ENCODE assay signal across 8 mouse cellular contexts in genomic region chr7:141131904-141132755, GRCm38 (mm10). TPM values are rescaled to one million over a fixed set of nuclear protein-coding genes. Genes with fewer than 3 reads are reported as not detected.
DNase-seq lines count a peak whose midpoint lies in the region; ATAC-seq and TF ChIP-seq lines count a peak whose summit lies in the region.

No protein-coding gene starts in this region.

- H3K27ac ChIP-seq in heart, embryonic 15.5 days: no peak overlapping the region
- H3K27ac ChIP-seq in embryonic facial prominence, embryonic 14.5 days (replicated peaks; ENCODE audit: low read depth, low read length): no peak overlapping the region
- H3K27ac ChIP-seq in kidney, embryonic 16.5 days (ENCODE audit: low read length): no peak overlapping the region
- H3K27ac ChIP-seq in midbrain, postnatal 0 days (ENCODE audit: low read depth, low read length): no peak overlapping the region

- no peak for ATAC-seq in heart, embryonic 15.5 days (replicated peaks; ENCODE audit: insufficient number of reproducible peaks, insufficient read depth, low FRiP score, low read depth)
- ATAC-seq in embryonic facial prominence, embryonic 14.5 days (ENCODE audit: low read depth): no peak
- 0 out of 2 replicates have a peak, but pooled peaks have one; percentile 1 for ATAC-seq in kidney, embryonic 16.5 days (ENCODE audit: low FRiP score, low TSS enrichment)
- ATAC-seq in midbrain, postnatal 0 days (ENCODE audit: low FRiP score): no peak

- intact Hi-C loops in left cerebral cortex, postnatal 10 days (cut with DNase I): loop anchor here (5.0 kb wide), 1 partner anchor 40 kb away; the partner anchor contains the start of gene Rnh1

- peak overlapping the region; percentile 91 for H3K9ac ChIP-seq in heart, embryonic 15.5 days
- peak overlapping the region; percentile 95 for H3K9ac ChIP-seq in embryonic facial prominence, embryonic 14.5 days (ENCODE audit: low read depth, low read length)
- H3K9ac ChIP-seq in kidney, embryonic 16.5 days (replicated peaks; ENCODE audit: low read length): peak overlapping the region; percentile 87
- H3K9ac ChIP-seq in midbrain, postnatal 0 days (replicated peaks; ENCODE audit: low read length, poor library complexity, severe bottlenecking): peak overlapping the region; percentile 84

- H3K9me3 ChIP-seq in heart, embryonic 15.5 days (replicated peaks): no peaks in the 10 kb centered on the region
- H3K9me3 ChIP-seq in embryonic facial prominence, embryonic 14.5 days (ENCODE audit: control insufficient read depth, low read length): no peaks in the 10 kb centered on the region
- no peaks in the 10 kb centered on the region for H3K9me3 ChIP-seq in kidney, embryonic 16.5 days (ENCODE audit: low read length)
- H3K9me3 ChIP-seq in midbrain, postnatal 0 days (ENCODE audit: low read length): no peaks in the 10 kb centered on the region

- no peak for TF ChIP-seq CTCF in midbrain, postnatal 0 days (IDR thresholded peaks at IDR 0.05)

- H3K36me3 ChIP-seq in heart, embryonic 15.5 days: peaks cover 20% of the 10 kb centered on the region
- H3K36me3 ChIP-seq in embryonic facial prominence, embryonic 14.5 days (ENCODE audit: control insufficient read depth, insufficient read depth, low read length): peaks cover 24% of the 10 kb centered on the region
- peaks cover 19% of the 10 kb centered on the region for H3K36me3 ChIP-seq in kidney, embryonic 16.5 days (ENCODE audit: insufficient read depth, low read length)
- H3K36me3 ChIP-seq in midbrain, postnatal 0 days (ENCODE audit: insufficient read depth, low read length): peaks cover 20% of the 10 kb centered on the region

- no peaks in the 10 kb centered on the region for H3K27me3 ChIP-seq in heart, embryonic 15.5 days
- H3K27me3 ChIP-seq in embryonic facial prominence, embryonic 14.5 days (replicated peaks; ENCODE audit: control insufficient read depth, insufficient read depth, low read length): no peaks in the 10 kb centered on the region
- no peaks in the 10 kb centered on the region for H3K27me3 ChIP-seq in kidney, embryonic 16.5 days (ENCODE audit: insufficient read depth, low read length)
- no peaks in the 10 kb centered on the region for H3K27me3 ChIP-seq in midbrain, postnatal 0 days (ENCODE audit: insufficient read depth, low read length)

- peak overlapping the region; percentile 83 for H3K4me2 ChIP-seq in heart, embryonic 15.5 days
- peak overlapping the region; percentile 85 for H3K4me2 ChIP-seq in embryonic facial prominence, embryonic 14.5 days (ENCODE audit: low read depth, low read length)
- peak overlapping the region; percentile 85 for H3K4me2 ChIP-seq in kidney, embryonic 16.5 days (replicated peaks; ENCODE audit: low read depth, low read length)
- H3K4me2 ChIP-seq in midbrain, postnatal 0 days (ENCODE audit: low read depth, low read length, poor library complexity, severe bottlenecking): peak overlapping the region; percentile 89

- no peak for DNase-seq in heart, adult 11 months
- no peak for DNase-seq in embryonic facial prominence, embryonic 14.5 days (ENCODE audit: low spot score)
- no peak for DNase-seq in midbrain, postnatal 0 days (ENCODE audit: low spot score)
- no peak for DNase-seq in frontal cortex, postnatal 36 days (ENCODE audit: low spot score in 2 of 2)
- DNase-seq in left cerebral cortex, postnatal 10 days (ENCODE audit: extremely low spot score in 1 of 2, low spot score in 2 of 2): no peak
- DNase-seq in urinary bladder, postnatal 10 days (ENCODE audit: low spot score): no peak

- 54% methylated on average over 12 of the region's 12 CpGs for WGBS in heart, embryonic 15.5 days
- 59% methylated on average over 12 of the region's 12 CpGs for WGBS in embryonic facial prominence, embryonic 14.5 days
- 52% methylated on average over 12 of the region's 12 CpGs for WGBS in kidney, embryonic 16.5 days
- WGBS in midbrain, postnatal 0 days: 63% methylated on average over 12 of the region's 12 CpGs

- peaks cover 16% of the 10 kb centered on the region for H3K4me1 ChIP-seq in heart, embryonic 15.5 days (replicated peaks)
- H3K4me1 ChIP-seq in embryonic facial prominence, embryonic 14.5 days (ENCODE audit: control insufficient read depth, insufficient read depth, low read length): peaks cover 9% of the 10 kb centered on the region
- H3K4me1 ChIP-seq in kidney, embryonic 16.5 days (ENCODE audit: insufficient read depth, low read length): peaks cover 14% of the 10 kb centered on the region
- peaks cover 6% of the 10 kb centered on the region; the same call in 1 of the 2 replicates for H3K4me1 ChIP-seq in midbrain, postnatal 0 days (ENCODE audit: insufficient read depth, low read length)

- H3K4me3 ChIP-seq in heart, embryonic 15.5 days: peak overlapping the region; percentile 82
- H3K4me3 ChIP-seq in embryonic facial prominence, embryonic 14.5 days (ENCODE audit: low read depth, low read length): peak overlapping the region; percentile 91
- H3K4me3 ChIP-seq in kidney, embryonic 16.5 days (ENCODE audit: low read length): peak overlapping the region; percentile 76
- peak overlapping the region; percentile 88 for H3K4me3 ChIP-seq in midbrain, postnatal 0 days (ENCODE audit: low read depth, low read length)

RNA-seq across cellular contexts. Expression of gene Ptdss2, which starts 9.9 kb away (rescaled TPM):
- polyA plus RNA-seq in heart, embryonic 15.5 days (2015; fragmentation: Nextera tagmentation; extraction: Ambion mirVana): 51.9 and 56.5 TPM in 2 replicates
- 64.5 and 74.8 TPM in 2 replicates for polyA plus RNA-seq in embryonic facial prominence, embryonic 14.5 days (2014; fragmentation: Nextera tagmentation; extraction: Ambion mirVana)
- 85.5 and 86.7 TPM in 2 replicates for polyA plus RNA-seq in kidney, embryonic 16.5 days (2015; fragmentation: Nextera tagmentation; extraction: Ambion mirVana)
- 19.6 and 23.4 TPM in 2 replicates for total RNA-seq in midbrain, postnatal 0 days (2014; rRNA removed)
- polyA plus RNA-seq in midbrain, postnatal 0 days (2015; fragmentation: Nextera tagmentation; extraction: Ambion mirVana): 90.9 and 91.0 TPM in 2 replicates
- total RNA-seq in left cerebral cortex, postnatal 10 days (2021): 10 to 100 TPM; 48.4 to 54.0 TPM

RNA-seq across cellular contexts. Expression of gene Ano9, which starts 14.5 kb away (rescaled TPM):
- 0.16 and 0.82 TPM in 2 replicates for polyA plus RNA-seq in heart, embryonic 15.5 days (2015; fragmentation: Nextera tagmentation; extraction: Ambion mirVana)
- 3.7 and 5.0 TPM in 2 replicates for polyA plus RNA-seq in embryonic facial prominence, embryonic 14.5 days (2014; fragmentation: Nextera tagmentation; extraction: Ambion mirVana)
- polyA plus RNA-seq in kidney, embryonic 16.5 days (2015; fragmentation: Nextera tagmentation; extraction: Ambion mirVana): 8.0 and 8.6 TPM in 2 replicates
- total RNA-seq in midbrain, postnatal 0 days (2014; rRNA removed): 0.33 and 1.1 TPM in 2 replicates
- polyA plus RNA-seq in midbrain, postnatal 0 days (2015; fragmentation: Nextera tagmentation; extraction: Ambion mirVana): 0.50 and 0.72 TPM in 2 replicates
- total RNA-seq in left cerebral cortex, postnatal 10 days (2021): not detected

RNA-seq across cellular contexts. Expression of gene Sigirr, which starts 31.8 kb away (rescaled TPM):
- 3.6 and 5.6 TPM in 2 replicates for polyA plus RNA-seq in heart, embryonic 15.5 days (2015; fragmentation: Nextera tagmentation; extraction: Ambion mirVana)
- polyA plus RNA-seq in embryonic facial prominence, embryonic 14.5 days (2014; fragmentation: Nextera tagmentation; extraction: Ambion mirVana): 4.0 and 4.4 TPM in 2 replicates
- polyA plus RNA-seq in kidney, embryonic 16.5 days (2015; fragmentation: Nextera tagmentation; extraction: Ambion mirVana): 37.7 and 45.2 TPM in 2 replicates
- 1.1 and 3.9 TPM in 2 replicates for total RNA-seq in midbrain, postnatal 0 days (2014; rRNA removed)
- polyA plus RNA-seq in midbrain, postnatal 0 days (2015; fragmentation: Nextera tagmentation; extraction: Ambion mirVana): 1.8 and 2.0 TPM in 2 replicates
- total RNA-seq in left cerebral cortex, postnatal 10 days (2021): 1 to 10 TPM; 2.3 to 2.8 TPM

RNA-seq across cellular contexts. Expression of gene Rnh1, which starts 40.5 kb away (rescaled TPM):
- 86.6 and 111 TPM in 2 replicates for polyA plus RNA-seq in heart, embryonic 15.5 days (2015; fragmentation: Nextera tagmentation; extraction: Ambion mirVana)
- 160 and 166 TPM in 2 replicates for polyA plus RNA-seq in embryonic facial prominence, embryonic 14.5 days (2014; fragmentation: Nextera tagmentation; extraction: Ambion mirVana)
- polyA plus RNA-seq in kidney, embryonic 16.5 days (2015; fragmentation: Nextera tagmentation; extraction: Ambion mirVana): 141 and 155 TPM in 2 replicates
- total RNA-seq in midbrain, postnatal 0 days (2014; rRNA removed): 39.1 and 47.1 TPM in 2 replicates
- polyA plus RNA-seq in midbrain, postnatal 0 days (2015; fragmentation: Nextera tagmentation; extraction: Ambion mirVana): 44.2 and 46.8 TPM in 2 replicates
- 10 to 100 TPM; 20.8 TPM for total RNA-seq in left cerebral cortex, postnatal 10 days (2021)

RNA-seq across cellular contexts. Expression of gene Pkp3, which starts 54.1 kb away (rescaled TPM):
- 0.97 and 5.9 TPM in 2 replicates for polyA plus RNA-seq in heart, embryonic 15.5 days (2015; fragmentation: Nextera tagmentation; extraction: Ambion mirVana)
- 30.0 and 33.5 TPM in 2 replicates for polyA plus RNA-seq in embryonic facial prominence, embryonic 14.5 days (2014; fragmentation: Nextera tagmentation; extraction: Ambion mirVana)
- polyA plus RNA-seq in kidney, embryonic 16.5 days (2015; fragmentation: Nextera tagmentation; extraction: Ambion mirVana): 9.2 and 10.5 TPM in 2 replicates
- 0.49 TPM in 1 of 2 replicates, not detected in the other for total RNA-seq in midbrain, postnatal 0 days (2014; rRNA removed)
- polyA plus RNA-seq in midbrain, postnatal 0 days (2015; fragmentation: Nextera tagmentation; extraction: Ambion mirVana): not detected in 2 replicates
- total RNA-seq in left cerebral cortex, postnatal 10 days (2021): not detected
